Mouse (Mus musculus) adrenal gland, adult 8-10 months (tissue): ENCODE results near the gene Rbbp8nl. TPM values are rescaled to one million over a fixed set of nuclear protein-coding genes. Genes with fewer than 3 reads are reported as not detected.
"Not testable (repeated sequence)": the region's sequence is repeated elsewhere in the genome, so short reads cannot be mapped to it uniquely, and the experiment has no call there.

Source experiments
- DNase-seq: peaks from one replicate; pipeline ENCODE4 v3.0.0; 2022
- total RNA-seq, 4 experiments: library from RNA; stranded (reverse); gene quantifications; 2 replicates each; pipeline ENCODE4 v1.2.4; 2022

Rbbp8nl gene
- total RNA-seq, 4 experiments from 2014 or later, result not detected

GRCm38 (mm10) chr2:180279321-180279720, 10.4 kb downstream of the Rbbp8nl start:
- DNase-seq, result no peak

- no peak for DNase-seq
These were observed 11.8 kb downstream of the Rbbp8nl start for GRCm38 (mm10) chr2:180277773-180278320.

- no peak for DNase-seq
These were observed 12.8 kb downstream of the Rbbp8nl start for GRCm38 (mm10) chr2:180276851-180277259.

- no peak for DNase-seq
These were observed 13.3 kb downstream of the Rbbp8nl start for GRCm38 (mm10) chr2:180276385-180276784.

GRCm38 (mm10) chr2:180275836-180276235, 13.8 kb downstream of the Rbbp8nl start:
- peak; percentile 66 for DNase-seq

GRCm38 (mm10) chr2:180274523-180274922, 15.2 kb downstream of the Rbbp8nl start:
- no peak for DNase-seq

GRCm38 (mm10) chr2:180273394-180274244, 16.1 kb downstream of the Rbbp8nl start, which contains the start of gene Cables2:
Cables2 (minus strand) TSS chr2:180273496.
- DNase-seq, result peak; percentile 92

GRCm38 (mm10) chr2:180272884-180273321, 16.8 kb downstream of the Rbbp8nl start:
- no peak for DNase-seq

GRCm38 (mm10) chr2:180271804-180272395, 17.8 kb downstream of the Rbbp8nl start:
- DNase-seq, result no peak

GRCm38 (mm10) chr2:180270537-180271255, 19.0 kb downstream of the Rbbp8nl start:
- DNase-seq, result no peak

GRCm38 (mm10) chr2:180269329-180269728, 20.4 kb downstream of the Rbbp8nl start:
- DNase-seq, result no peak

- no peak for DNase-seq
These were observed 21.7 kb downstream of the Rbbp8nl start for GRCm38 (mm10) chr2:180267955-180268354.

- no peak for DNase-seq
These were observed 26.8 kb downstream of the Rbbp8nl start for GRCm38 (mm10) chr2:180262891-180263290.

GRCm38 (mm10) chr2:180262441-180262840, 27.2 kb downstream of the Rbbp8nl start:
- DNase-seq, result no peak

- DNase-seq, result no peak
These were observed 27.8 kb downstream of the Rbbp8nl start for GRCm38 (mm10) chr2:180261901-180262300.

- no peak for DNase-seq
These were observed 28.8 kb downstream of the Rbbp8nl start for GRCm38 (mm10) chr2:180260610-180261480.

- not testable (repeated sequence) for DNase-seq
These were observed 29.7 kb downstream of the Rbbp8nl start for GRCm38 (mm10) chr2:180259826-180260609.

- DNase-seq, result not testable (repeated sequence)
These were observed 30.7 kb downstream of the Rbbp8nl start for GRCm38 (mm10) chr2:180258951-180259484.

GRCm38 (mm10) chr2:180257963-180258865, 31.5 kb downstream of the Rbbp8nl start:
- DNase-seq, result no peak
